Mouse (Mus musculus) erythroblast, embryonic 14.5 days (primary cell): Measurements from ENCODE around the gene Olfr724.
"Not testable (repeated sequence)": the region's sequence is repeated elsewhere in the genome, so short reads cannot be mapped to it uniquely, and the experiment has no call there.

Source experiments
- GATA1 ChIP-seq: IDR thresholded peaks from 2 replicates; pipeline ENCODE4 v1.6.1; 2012; ENCODE audit warnings: low read length, inconsistent platforms, mixed read lengths
- TAL1 ChIP-seq: IDR thresholded peaks from 3 replicates; pipeline ENCODE4 v1.6.1; 2012; ENCODE audit warnings: low read length, inconsistent platforms, mixed read lengths

DNA sequence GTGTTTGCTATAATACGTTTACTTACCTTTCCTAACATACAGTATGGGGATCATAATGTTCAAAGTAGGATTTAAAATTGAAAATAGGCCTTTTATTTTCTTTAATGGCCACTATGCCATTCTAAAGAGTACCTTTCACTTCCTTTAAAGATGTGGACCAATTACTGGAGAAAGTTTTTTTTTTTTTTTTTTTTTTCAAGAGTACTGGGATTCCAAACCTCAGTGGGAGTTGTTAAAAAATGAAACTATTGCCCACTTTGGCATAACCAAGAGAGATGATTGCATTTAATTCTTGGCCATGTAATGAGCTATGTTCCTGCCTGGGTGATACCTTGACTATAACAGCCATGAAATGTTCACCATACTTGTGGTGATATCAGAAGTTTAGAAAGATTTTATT is at the start of gene Olfr724:
- not testable (repeated sequence) for TF ChIP-seq GATA1, TAL1
